Mouse (Mus musculus) right cerebral cortex, postnatal 10 days (tissue): ENCODE measurements around the gene Hist2h2be.
"Not testable (repeated sequence)": the region's sequence is repeated elsewhere in the genome, so short reads cannot be mapped to it uniquely, and the experiment has no call there.

Experiments used
- DNase-seq, 2 experiments: peaks; one replicate each; pipeline ENCODE4 v3.0.0; 2021; ENCODE audit warnings: low spot score in 2 of 2

Gene Hist2h2be

DNA sequence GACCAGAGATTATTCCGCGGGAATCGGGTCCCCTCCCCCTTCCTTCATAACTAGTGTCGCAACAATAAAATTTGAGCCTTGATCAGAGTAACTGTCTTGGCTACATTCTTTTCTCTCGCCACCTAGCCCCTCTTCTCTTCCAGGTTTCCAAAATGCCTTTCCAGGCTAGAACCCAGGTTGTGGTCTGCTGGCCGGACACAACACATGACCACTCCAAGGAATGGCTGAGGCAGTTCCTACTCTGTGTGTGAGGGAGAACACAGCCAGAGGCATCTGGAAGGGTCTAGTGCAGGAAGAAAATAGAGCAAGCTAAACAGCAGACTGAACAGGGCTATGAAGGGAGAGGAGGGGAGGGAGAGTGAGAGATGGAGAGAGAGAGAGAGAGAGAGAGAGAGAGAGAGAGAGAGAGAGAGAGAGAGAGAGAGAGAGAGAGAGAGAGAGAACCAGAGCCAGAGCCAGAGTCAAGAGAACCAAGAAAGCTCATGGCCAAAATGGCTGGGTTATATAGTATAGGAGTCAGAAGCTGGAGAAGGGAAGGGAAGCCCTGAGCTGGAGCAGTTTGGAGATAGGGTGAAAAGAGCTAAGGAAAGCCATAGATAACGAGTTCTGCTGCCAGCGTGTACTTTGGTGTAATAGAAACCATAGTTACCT is 22.2 kb upstream of the Hist2h2be start:
- DNase-seq: not testable (repeated sequence)

- no peak for DNase-seq
These were observed 21.2 kb upstream of the Hist2h2be start for GRCm38 (mm10) chr3:96199731-96200130.

DNA sequence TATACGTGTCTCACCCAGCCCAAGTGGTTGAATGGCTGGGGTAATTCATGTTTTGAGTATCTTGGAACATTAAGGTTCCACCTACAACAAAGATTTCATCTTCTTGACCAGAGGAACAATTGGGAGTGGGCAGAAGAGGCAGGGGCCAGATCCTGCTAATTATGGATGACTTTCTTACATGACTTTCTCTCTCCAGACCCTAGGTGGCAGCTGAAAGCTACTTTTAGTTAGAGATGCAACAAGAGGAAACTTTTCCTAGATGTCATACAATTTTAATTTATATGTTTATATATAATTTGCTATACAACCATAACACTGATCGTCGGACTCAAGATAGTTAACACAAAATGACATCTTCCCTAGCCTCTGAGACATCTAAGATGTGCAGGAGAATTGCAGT is 13.1 kb upstream of the Hist2h2be start:
- DNase-seq: no peak

DNA sequence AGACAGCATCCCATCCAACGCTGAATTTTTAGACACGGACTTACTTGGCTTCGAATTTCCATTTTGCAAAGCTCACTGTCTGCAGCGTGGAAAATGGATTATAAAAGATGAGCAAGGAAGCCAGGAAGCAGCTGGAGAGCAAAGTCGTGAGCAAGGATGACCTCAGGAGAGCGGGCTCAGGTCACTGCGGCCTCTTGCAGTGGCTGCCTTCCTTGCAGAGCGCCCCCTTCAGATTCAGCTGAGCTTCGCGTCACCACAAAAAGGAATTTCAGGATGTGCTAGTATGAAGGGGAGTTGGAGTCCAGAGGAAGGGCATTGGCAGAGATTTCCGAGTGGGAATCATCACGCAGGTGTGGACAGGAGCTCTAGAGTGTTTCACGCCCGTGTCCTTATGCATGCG is 11.7 kb upstream of the Hist2h2be start:
- DNase-seq: no peak

- no peak for DNase-seq
These were observed 1.7 kb upstream of the Hist2h2be start for GRCm38 (mm10) chr3:96219191-96219641.

DNA sequence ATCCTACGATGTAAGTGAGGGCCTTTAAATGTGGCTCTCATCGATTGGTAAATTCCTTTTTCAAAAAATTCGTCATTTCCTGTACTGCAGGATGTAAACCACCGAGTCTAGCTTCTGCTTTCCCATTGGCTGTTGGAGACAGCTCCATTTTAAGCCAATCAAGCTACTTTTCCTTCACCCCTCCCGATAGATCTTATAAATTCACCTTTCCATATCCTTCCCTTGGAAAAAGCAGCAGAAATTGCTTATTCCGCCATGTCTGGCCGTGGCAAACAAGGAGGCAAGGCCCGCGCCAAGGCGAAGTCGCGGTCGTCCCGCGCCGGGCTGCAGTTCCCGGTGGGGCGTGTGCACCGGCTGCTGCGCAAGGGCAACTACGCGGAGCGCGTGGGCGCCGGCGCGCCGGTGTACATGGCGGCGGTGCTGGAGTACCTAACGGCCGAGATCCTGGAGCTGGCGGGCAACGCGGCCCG is 1.2 kb upstream of the Hist2h2be start, which contains the start of the genes Bola1 and Hist2h2ab:
Gene Bola1 (minus strand): TSS at position 49 of the 470 bp plus-strand sequence.
Gene Hist2h2ab (plus strand): TSS at position 205 of the 470 bp plus-strand sequence.
- DNase-seq: peak; percentile 72 to 90

GRCm38 (mm10) chr3:96220131-96220764 is 671 bp upstream of the Hist2h2be start:
- not testable (repeated sequence) for DNase-seq

GRCm38 (mm10) chr3:96221640-96222038 is 720 bp downstream of the Hist2h2be start:
- DNase-seq: no peak

DNA sequence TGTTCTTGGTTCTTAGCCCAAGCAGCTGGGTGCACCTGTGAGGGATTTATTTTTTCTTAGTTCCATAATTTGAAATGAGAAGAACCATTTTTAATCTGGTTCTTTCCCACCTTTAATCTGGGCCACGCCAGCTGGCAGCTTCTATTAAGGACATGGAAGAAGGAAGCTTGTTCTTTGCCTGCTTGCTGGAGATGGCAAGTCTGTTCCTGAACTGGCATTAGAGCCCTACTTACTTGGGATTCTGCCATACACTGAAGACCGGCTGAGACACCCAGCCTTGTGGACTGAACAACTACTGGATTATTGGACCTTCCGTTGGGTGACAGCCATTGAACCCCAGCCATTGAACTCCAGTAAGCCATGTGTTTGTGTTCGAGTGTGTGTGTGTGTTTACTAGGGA is 1.9 kb downstream of the Hist2h2be start:
- peak; percentile 46 to 60 for DNase-seq

DNA sequence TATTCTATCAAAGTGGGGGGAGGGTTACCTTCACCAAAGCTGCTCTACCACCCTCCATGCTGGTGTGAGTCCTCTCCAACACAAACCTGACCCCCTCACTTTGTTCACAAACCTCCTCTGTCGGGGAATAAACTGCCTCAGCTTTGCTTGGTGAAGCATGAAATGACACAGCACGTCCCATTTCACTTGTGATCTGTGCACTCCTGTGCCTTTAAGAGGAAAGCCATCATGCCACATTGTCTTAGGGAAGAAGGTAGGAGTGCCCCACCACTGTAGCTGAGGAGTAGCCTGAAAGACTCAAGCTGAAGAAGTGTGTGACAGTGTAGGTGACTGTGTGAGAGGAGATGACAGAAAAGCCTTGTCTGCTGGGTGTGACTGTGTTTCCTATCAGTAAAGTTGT is 4.5 kb downstream of the Hist2h2be start:
- no peak for DNase-seq

GRCm38 (mm10) chr3:96226695-96227648 is 6.1 kb downstream of the Hist2h2be start:
- DNase-seq: no peak

DNA sequence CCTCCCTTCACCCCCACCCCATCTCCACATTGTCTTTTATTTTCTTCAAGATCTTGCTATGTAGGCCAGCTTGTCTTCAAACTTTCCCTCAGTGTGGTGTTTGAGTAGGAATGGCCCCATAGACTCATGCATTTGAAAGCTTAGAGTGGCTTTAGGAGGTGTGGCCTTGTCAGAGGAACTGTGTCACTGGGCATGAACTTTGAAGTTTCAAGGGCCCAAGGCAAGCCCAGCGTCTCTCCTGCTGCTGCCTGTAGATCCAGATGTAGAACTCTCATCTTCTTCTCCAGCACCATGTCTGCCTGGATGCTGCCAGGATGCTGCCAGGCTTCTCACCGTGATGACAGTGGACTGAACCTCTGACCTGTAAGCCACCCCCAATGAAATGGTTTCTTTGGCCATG is 7.9 kb downstream of the Hist2h2be start:
- DNase-seq: no peak

DNA sequence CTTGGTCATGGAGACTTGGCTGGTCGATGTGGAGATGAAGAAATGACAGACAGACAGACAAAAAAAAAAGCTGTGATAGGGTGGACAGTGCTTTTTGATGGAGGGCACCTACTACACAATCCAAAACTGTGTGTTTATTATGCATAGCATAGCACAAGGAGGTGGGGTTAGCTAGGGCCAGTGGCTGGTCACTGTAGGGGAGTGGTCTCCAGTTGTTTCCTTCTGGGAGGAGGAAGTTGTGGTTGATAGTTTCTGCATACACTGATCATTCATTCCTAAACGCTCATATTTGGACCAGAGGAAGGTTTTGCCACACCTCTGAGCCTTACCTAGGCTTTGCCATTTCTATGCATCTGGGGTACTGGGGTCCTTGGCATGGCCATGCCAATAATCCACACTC is 9.5 kb downstream of the Hist2h2be start:
- DNase-seq: no peak

DNA sequence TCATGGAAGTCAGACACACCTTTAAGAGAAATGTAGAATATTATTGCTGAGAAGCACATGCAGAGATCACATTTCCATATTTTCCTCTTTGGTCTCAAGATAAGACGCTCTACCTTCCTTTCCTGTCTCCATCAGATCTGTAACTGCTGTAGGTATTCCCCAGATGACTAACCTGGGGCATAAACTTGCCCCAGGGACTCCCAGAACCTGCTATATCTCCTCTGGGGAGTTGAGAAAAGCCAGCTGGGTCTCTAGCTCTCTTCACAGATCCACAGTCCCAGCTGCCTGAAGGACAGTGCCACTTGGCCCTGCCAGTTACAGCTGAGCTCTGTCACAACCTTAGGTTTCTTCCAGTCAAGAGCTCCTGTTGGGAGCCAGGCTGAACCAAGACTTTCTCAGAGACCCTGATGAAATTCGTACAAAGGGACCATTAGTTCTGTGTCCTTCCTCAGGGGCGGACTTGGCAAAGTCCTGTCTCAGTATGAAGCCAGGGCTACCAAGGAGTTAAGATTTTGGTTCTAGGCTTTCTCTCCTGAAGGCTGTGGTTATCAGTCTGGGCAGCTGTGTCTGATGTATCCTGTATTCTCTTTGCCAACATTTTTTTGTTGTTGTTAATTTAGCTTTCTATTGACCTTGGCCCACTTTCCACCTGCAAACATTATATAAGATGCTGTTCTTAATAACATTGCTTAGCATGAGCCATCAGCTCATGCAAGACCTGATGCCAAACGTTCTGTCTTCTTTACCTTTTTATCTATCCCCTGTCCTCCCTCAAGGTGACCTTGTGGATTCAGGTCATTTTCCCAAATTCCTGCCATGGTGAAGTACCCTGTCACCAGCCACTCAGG is 10.2 kb downstream of the Hist2h2be start:
- no peak for DNase-seq

DNA sequence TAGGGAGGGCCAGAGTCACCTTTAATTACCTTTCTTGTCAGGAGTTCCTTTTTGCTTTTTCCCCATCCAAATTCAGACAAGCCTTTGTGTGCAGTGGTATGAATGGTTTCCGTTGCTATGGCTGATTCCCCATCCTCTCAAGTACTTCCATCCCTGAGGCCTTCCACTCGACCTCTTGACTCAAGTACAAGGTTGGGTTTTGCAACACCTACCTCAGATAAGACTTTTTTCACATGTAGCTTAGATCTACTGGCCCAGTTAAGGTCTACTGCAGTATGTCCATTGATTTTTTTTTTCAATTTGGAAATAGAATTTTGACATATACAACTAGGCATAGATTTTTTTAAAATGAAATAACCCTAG is 10.8 kb downstream of the Hist2h2be start:
- DNase-seq: no peak

- DNase-seq: no peak
These were observed 14.0 kb downstream of the Hist2h2be start for GRCm38 (mm10) chr3:96234914-96235313.

GRCm38 (mm10) chr3:96235836-96236235 is 14.9 kb downstream of the Hist2h2be start:
- DNase-seq: no peak

DNA sequence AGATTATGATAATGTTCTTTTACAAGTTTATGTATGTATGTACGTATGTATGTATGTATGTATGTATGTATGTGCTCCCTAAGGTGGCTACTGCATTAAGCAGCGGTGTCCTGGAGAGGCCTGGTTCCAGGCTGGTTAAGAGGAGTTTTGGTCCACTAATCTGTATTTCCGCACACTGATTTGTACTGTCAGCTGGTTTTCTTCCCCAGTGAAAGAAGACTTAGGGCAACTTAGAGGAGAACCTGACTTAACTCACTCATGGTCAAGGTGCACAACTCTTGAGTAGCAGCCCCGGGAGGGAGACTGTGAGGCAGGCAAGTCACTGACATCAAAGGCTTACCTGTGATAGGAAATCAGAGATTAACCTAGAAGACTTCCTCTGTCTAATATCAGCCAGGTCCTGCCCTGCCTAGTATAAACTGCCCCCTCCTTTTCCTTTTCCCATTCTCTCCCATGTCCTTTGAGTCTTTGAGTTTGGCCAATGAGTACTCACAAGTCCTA is 16.0 kb downstream of the Hist2h2be start:
- DNase-seq: no peak

DNA sequence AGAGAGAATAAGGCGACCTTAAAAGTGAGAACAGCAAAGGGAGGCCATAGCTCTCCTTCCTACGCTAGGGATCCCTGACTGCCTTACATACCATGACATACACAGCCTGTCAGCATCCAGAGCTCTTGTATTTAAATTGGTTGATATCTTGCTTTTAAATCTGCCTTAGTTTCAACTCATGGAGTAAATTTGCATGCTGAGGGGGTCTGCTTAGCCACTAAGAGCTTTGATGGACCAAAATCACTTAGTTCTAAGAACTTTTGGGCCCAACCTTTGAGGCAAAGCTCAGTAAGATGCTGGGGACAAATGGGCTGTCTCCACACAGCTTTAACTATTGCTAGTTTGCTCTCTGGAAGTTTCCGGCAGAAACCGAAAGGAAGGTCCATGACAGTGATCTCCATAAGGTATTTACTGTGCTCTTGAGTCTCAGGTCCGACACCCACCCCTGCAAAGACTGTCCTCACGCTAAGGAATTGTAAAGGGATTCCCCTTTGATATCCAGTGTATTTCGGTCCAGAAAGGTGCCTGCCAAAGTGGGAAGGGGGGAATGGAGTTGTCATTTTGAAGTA is 16.5 kb downstream of the Hist2h2be start:
- no peak for DNase-seq

- DNase-seq: no peak
These were observed 17.1 kb downstream of the Hist2h2be start for GRCm38 (mm10) chr3:96237904-96238511.
